Mouse (Mus musculus) liver, embryonic 11.5 days (tissue): ENCODE data around the gene Taf9b. TPM values are rescaled to one million over a fixed set of nuclear protein-coding genes. Genes with fewer than 3 reads are reported as not detected.
A peak's percentile ranks its signal among the peaks of the same experiment; 100 is the strongest.

ENCODE experiments used
- ATAC-seq: fragments of 200-750 bp; cut with Nextera tagmentation; replicated peaks from 2 replicates; pipeline ENCODE4 v1.8.0; 2017; ENCODE audit warnings: moderate number of reproducible peaks, mild to moderate bottlenecking, moderate TSS enrichment, moderate library complexity; ENCODE audit not compliant: low FRiP score
- DNase-seq: peaks from one replicate; pipeline ENCODE4 v3.0.0-alpha.2; 2017; ENCODE audit warnings: low spot score
- H3K27ac ChIP-seq: fragments of 300-500 bp; sonication (generic); 2 replicates; pipeline ENCODE4 v1.5.1; 2014; ENCODE audit warnings: mild to moderate bottlenecking, low read depth, low read length, control low read depth
- H3K27me3 ChIP-seq: fragments of 300-500 bp; sonication (generic); replicated peaks from 2 replicates; pipeline ENCODE4 v1.6.1; 2014; ENCODE audit warnings: low read length, mixed read lengths; ENCODE audit not compliant: control insufficient read depth, insufficient read depth
- H3K36me3 ChIP-seq: fragments of 300-500 bp; sonication (generic); 2 replicates; pipeline ENCODE4 v1.6.1; 2014; ENCODE audit warnings: mild to moderate bottlenecking, low read length, moderate library complexity, mixed read lengths; ENCODE audit not compliant: control insufficient read depth, insufficient read depth
- H3K4me1 ChIP-seq: fragments of 300-500 bp; sonication (generic); replicated peaks from 2 replicates; pipeline ENCODE4 v1.6.1; 2014; ENCODE audit warnings: low read length, mixed read lengths; ENCODE audit not compliant: control insufficient read depth, insufficient read depth
- H3K4me2 ChIP-seq: fragments of 300-500 bp; sonication (generic); 2 replicates; pipeline ENCODE4 v1.6.1; 2014; ENCODE audit warnings: mild to moderate bottlenecking, control low read depth, moderate library complexity
- H3K4me3 ChIP-seq: fragments of 300-500 bp; sonication (generic); 2 replicates; pipeline ENCODE4 v1.5.1; 2014; ENCODE audit warnings: low read depth, low read length, control low read depth
- H3K9ac ChIP-seq: fragments of 300-500 bp; sonication (generic); 2 replicates; pipeline ENCODE4 v1.6.1; 2014; ENCODE audit warnings: low read depth, low read length, control low read depth
- H3K9me3 ChIP-seq: fragments of 300-500 bp; sonication (generic); 2 replicates; pipeline ENCODE4 v1.6.1; 2016; ENCODE audit warnings: low read length, inconsistent platforms, mixed read lengths; ENCODE audit not compliant: control insufficient read depth
- WGBS: fragments of 180-500 bp; shearing (Covaris S2); extraction: QIAGEN DNeasy Blood & Tissue Kit; methylation state at CpG from one replicate; pipeline ENCODE4 v1.1.7; 2014; 5-methylcytosine and 5-hydroxymethylcytosine counted together
- polyA plus RNA-seq: library from polyadenylated mRNA; unstranded; fragments of >200 nt; fragmentation: Nextera tagmentation; extraction: Ambion mirVana; gene quantifications from 2 replicates; pipeline ENCODE4 v1.2.1, GENCODE M21; 2014

Taf9b gene
- polyA plus RNA-seq, 1 experiment from 2014 or later: 10.0 TPM

- H3K27ac ChIP-seq: no peak overlapping the region
- no peak for DNase-seq
- ATAC-seq: 0 out of 2 replicates have a peak, but pooled peaks have one; percentile 43
- 62% methylated on average over 1 of the region's 1 CpGs for WGBS
- no peaks in the 10 kb centered on the region for H3K27me3 ChIP-seq
- no peak overlapping the region for H3K4me2 ChIP-seq
- H3K36me3 ChIP-seq: no peaks in the 10 kb centered on the region
- no peaks in the 10 kb centered on the region for H3K4me1 ChIP-seq
- no peaks in the 10 kb centered on the region for H3K9me3 ChIP-seq
- H3K4me3 ChIP-seq: no peak overlapping the region
- H3K9ac ChIP-seq: no peak overlapping the region
Measured at GRCm38 (mm10) chrX:106165089-106165488, 55.9 kb downstream of the Taf9b start.

DNA sequence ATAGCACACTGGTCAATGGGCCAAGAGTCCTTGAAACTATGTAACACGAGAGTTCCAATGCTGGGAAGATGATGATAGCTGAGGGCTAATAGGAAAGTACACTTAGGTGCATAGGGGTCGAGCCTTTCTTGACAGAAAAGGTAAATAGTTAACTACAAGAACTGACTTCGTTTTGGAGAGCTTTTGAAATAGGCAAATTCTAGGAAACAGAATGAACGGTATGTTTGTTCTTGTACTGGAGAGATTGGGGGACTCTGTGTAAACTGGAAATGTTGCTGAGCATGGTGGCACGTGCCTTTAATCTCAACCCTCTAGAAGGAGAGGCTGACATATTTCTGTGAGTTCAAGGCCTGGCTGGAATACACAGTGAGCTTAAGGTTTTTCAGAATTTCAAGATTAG, 56.4 kb downstream of the Taf9b start:
- H3K27me3 ChIP-seq: no peaks in the 10 kb centered on the region
- no peak overlapping the region for H3K4me2 ChIP-seq
- DNase-seq: no peak
- no peaks in the 10 kb centered on the region for H3K4me1 ChIP-seq
- 58% methylated on average over 5 of the region's 5 CpGs for WGBS
- H3K36me3 ChIP-seq: no peaks in the 10 kb centered on the region
- H3K27ac ChIP-seq: no peak overlapping the region
- no peak overlapping the region for H3K4me3 ChIP-seq
- H3K9me3 ChIP-seq: no peaks in the 10 kb centered on the region
- H3K9ac ChIP-seq: no peak overlapping the region
- no peak for ATAC-seq

- no peak overlapping the region for H3K27ac ChIP-seq
- H3K4me1 ChIP-seq: no peaks in the 10 kb centered on the region
- ATAC-seq (peak; percentile 68; the same call in 1 of the 2 replicates), DNase-seq (no peak)
- no peak overlapping the region for H3K4me2 ChIP-seq
- no peak overlapping the region for H3K9ac ChIP-seq
- no peaks in the 10 kb centered on the region for H3K9me3 ChIP-seq
- H3K4me3 ChIP-seq: no peak overlapping the region
- H3K27me3 ChIP-seq: no peaks in the 10 kb centered on the region; the same call in 1 of the 2 replicates
- WGBS: 39% methylated on average over 5 of the region's 5 CpGs
- no peaks in the 10 kb centered on the region for H3K36me3 ChIP-seq
Measured at GRCm38 (mm10) chrX:106163995-106164394, 57.0 kb downstream of the Taf9b start.

Other genes starting within 250 kb of the Taf9b start
- 56.8 and 61.2 TPM in 2 replicates for gene Magt1, start 209.3 kb downstream of the Taf9b start, polyA plus RNA-seq
- 433 and 493 TPM in 2 replicates for gene Cox7b, start 205.5 kb downstream of the Taf9b start, polyA plus RNA-seq
- 16.2 and 19.7 TPM in 2 replicates for gene Atp7a, start 193.9 kb downstream of the Taf9b start, polyA plus RNA-seq
- 0.65 and 1.1 TPM in 2 replicates for gene Tlr13, start 78.0 kb downstream of the Taf9b start, polyA plus RNA-seq
- 586 and 640 TPM in 2 replicates for gene Pgk1, start 34.1 kb downstream of the Taf9b start, polyA plus RNA-seq
- gene Fnd3c2, start 34.2 kb upstream of the Taf9b start, polyA plus RNA-seq: not detected in 2 replicates